Mouse (Mus musculus): ENCODE data around the gene Zfp780b. TPM values are rescaled to one million over a fixed set of nuclear protein-coding genes. Genes with fewer than 3 reads are reported as not detected.
"Not testable (repeated sequence)": the region's sequence is repeated elsewhere in the genome, so short reads cannot be mapped to it uniquely, and the experiment has no call there.

The Zfp780b gene
- polyA plus RNA-seq, 1 experiment from 2014 or later, result 27.5 TPM

DNA sequence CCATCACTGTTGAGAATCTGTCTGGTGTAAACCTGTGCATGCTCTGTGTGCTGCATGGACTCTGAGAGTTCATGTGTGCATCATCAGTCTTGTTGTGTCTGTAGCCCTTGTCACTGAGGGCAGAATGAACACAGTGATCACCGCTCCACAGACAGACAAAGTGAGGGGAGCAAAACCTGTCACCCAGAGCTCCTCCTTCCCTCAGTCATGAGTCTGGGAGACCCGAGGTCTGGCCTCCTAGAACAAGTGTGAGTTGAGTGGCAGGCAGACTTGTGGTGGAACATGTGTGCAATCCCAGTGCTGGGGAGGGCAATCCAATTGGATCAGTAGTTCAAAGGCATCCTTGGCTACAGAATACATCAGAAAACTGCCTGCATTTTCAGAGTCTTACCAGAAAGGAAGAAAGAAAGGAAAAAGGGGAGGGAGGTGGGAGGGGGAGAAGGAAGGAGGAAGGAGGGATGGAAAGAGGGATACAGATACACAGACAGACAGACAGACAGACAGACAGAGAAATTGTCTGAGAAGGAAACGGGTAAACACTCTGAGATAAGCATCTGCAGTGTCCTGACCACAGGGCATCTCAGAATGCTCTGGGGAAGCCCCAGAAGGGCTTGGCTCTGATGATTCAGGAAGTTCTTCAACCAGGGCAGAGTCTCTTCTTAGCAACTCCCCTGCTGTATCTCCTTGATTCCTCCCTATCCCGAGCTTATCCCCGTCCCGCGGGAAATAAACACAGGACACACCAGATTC lies 45.7 kb downstream of the Zfp780b start:
- peak; percentile 2 for DNase-seq
- H3K4me1 ChIP-seq (ENCODE audit: control insufficient read depth, insufficient read depth, low read length), result peaks cover 6% of the 10 kb centered on the region
- H3K36me3 ChIP-seq (ENCODE audit: control insufficient read depth, insufficient read depth, low read length), result no peaks in the 10 kb centered on the region
- no peak for ATAC-seq (ENCODE audit: low FRiP score, low TSS enrichment)
- no peak overlapping the region for H3K4me3 ChIP-seq (replicated peaks; ENCODE audit: low read depth, low read length)
- H3K9me3 ChIP-seq (ENCODE audit: control insufficient read depth, low read length), result no peaks in the 10 kb centered on the region
- WGBS, result 24% methylated on average over 7 of the region's 7 CpGs
- H3K4me2 ChIP-seq (ENCODE audit: low read length), result peak overlapping the region; percentile 40
- no peak overlapping the region for H3K27ac ChIP-seq (replicated peaks; ENCODE audit: low read depth, low read length)
- no peak overlapping the region for H3K9ac ChIP-seq (replicated peaks; ENCODE audit: low read length)
- H3K27me3 ChIP-seq (ENCODE audit: control insufficient read depth, insufficient read depth, low read length), result no peaks in the 10 kb centered on the region

DNA sequence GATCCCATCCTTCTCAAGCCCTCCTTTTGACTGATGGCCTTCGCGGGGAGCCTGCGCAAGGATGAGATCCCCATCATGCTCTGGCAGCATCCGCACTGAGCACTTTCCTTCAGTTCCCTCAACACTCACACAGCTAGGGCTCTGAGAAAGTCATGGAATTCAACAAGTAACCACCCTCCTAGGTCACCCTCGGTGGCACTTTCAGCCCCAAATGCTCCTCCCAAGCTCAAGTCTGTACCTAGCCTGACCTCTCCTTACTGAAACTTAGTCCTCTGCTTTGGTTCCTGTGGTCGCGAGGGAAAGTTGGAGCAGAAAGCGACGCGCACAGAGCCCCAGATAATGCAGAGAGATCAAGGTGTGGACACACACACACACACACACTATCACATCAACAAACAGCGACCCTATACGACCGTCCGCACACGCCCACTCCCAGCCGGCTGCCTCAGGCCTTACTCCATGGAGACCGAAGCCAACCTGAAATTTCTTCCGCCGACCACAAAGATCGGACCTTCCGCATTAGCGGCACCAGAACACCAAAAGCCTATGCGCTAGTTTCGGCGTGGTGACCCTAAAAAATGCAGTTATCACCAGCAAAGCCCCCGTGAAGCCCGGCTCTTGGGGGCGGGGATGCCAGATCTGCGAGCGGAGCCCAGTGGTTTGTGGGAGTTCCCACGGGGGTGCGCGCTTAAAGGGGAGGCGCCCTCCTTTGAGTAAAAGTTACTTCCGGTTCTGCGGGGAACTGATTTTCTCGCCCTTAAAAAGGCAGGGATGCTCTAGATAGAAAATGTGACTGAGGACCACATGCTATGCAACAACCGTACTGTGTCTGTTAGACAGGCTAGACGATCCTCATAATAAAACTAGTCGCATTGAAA lies 49.9 kb downstream of the Zfp780b start, which contains the start of gene Zfp974:
Gene Zfp974, minus strand, starts transcription at position 643 of the 878 bp plus-strand sequence.
- ATAC-seq (ENCODE audit: low FRiP score, low TSS enrichment) (peak; percentile 75), DNase-seq (peak; percentile 91)
- Histone ChIP-seq H3K9ac (replicated peaks; ENCODE audit: low read length) (peak within 1 kb of the TSS; percentile 79), H3K9me3 (ENCODE audit: control insufficient read depth, low read length) (no peaks in the 10 kb centered on the region), H3K27me3 (ENCODE audit: control insufficient read depth, insufficient read depth, low read length) (no peaks in the 10 kb centered on the region), H3K36me3 (ENCODE audit: control insufficient read depth, insufficient read depth, low read length) (peaks cover 11% of the 10 kb centered on the region; the same call in 1 of the 2 replicates), H3K4me1 (ENCODE audit: control insufficient read depth, insufficient read depth, low read length) (peaks cover 6% of the 10 kb centered on the region), H3K4me3 (replicated peaks; ENCODE audit: low read depth, low read length) (peak within 1 kb of the TSS; percentile 66), H3K4me2 (ENCODE audit: low read length) (peak within 1 kb of the TSS; percentile 85), H3K27ac (replicated peaks; ENCODE audit: low read depth, low read length) (0 out of 2 replicates have a peak within 1 kb of the TSS, but pooled peaks have one; percentile 42)
- 5% methylated on average over 40 of the region's 40 CpGs for WGBS

DNA sequence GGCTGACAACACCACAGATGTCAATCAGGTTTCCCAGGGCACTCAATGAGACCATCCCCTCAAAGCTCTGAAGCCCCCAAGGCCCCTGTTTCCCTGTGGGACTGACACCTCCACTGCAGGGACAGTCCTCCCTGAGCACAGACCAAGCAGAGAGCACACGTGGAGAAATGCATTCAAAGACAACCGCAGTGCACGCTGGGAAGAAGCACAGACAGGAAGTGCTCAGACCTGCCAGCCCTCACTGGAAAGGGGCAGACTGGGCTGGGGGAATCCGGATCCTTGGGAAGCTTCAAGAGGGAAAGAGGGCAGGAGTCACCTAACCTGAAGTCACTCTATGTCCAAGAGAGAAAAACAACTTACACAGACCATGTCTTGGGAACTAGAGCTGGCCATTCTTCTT lies 51.9 kb downstream of the Zfp780b start:
- not testable (repeated sequence) for H3K9me3 ChIP-seq (ENCODE audit: control insufficient read depth, low read length); H3K27ac ChIP-seq (replicated peaks; ENCODE audit: low read depth, low read length); DNase-seq; H3K4me2 ChIP-seq (ENCODE audit: low read length); H3K27me3 ChIP-seq (ENCODE audit: control insufficient read depth, insufficient read depth, low read length); H3K4me3 ChIP-seq (replicated peaks; ENCODE audit: low read depth, low read length); H3K9ac ChIP-seq (replicated peaks; ENCODE audit: low read length); ATAC-seq (ENCODE audit: low FRiP score, low TSS enrichment); H3K4me1 ChIP-seq (ENCODE audit: control insufficient read depth, insufficient read depth, low read length)
- 49% methylated on average over 4 of the region's 4 CpGs for WGBS
- peaks cover 21% of the 10 kb centered on the region for H3K36me3 ChIP-seq (ENCODE audit: control insufficient read depth, insufficient read depth, low read length)

DNA sequence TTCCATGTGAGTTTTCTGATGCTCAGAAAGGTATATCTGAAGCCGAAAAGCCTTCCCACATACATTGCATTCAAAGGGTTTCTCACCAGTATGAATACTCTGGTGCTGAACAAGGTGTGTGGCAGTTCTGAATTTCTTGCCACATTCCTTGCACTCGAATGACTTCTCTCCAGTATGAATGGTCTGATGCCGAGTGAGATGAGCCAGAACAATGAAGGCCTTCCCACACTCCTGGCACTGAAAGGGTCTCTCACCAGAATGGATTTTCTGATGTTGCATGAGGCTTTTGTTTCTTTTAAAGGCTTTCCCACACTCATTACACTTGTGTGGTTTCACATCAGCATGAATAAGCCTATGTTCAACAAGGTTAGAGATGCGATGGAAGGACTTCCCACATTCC lies 68.0 kb downstream of the Zfp780b start:
- not testable (repeated sequence) for H3K27ac ChIP-seq (replicated peaks; ENCODE audit: low read depth, low read length); H3K4me1 ChIP-seq (ENCODE audit: control insufficient read depth, insufficient read depth, low read length); H3K27me3 ChIP-seq (ENCODE audit: control insufficient read depth, insufficient read depth, low read length); H3K4me3 ChIP-seq (replicated peaks; ENCODE audit: low read depth, low read length); DNase-seq; H3K9ac ChIP-seq (replicated peaks; ENCODE audit: low read length); H3K4me2 ChIP-seq (ENCODE audit: low read length); ATAC-seq (ENCODE audit: low FRiP score, low TSS enrichment)
- Histone ChIP-seq H3K36me3 (ENCODE audit: control insufficient read depth, insufficient read depth, low read length) (peaks cover 35% of the 10 kb centered on the region), H3K9me3 (ENCODE audit: control insufficient read depth, low read length) (peaks cover 12% of the 10 kb centered on the region)
- WGBS, result 74% methylated on average over 3 of the region's 4 CpGs

Other genes with a start within 250 kb of the Zfp780b start
- 89.9 and 125 TPM in 2 replicates for gene Zfp60, start 247.8 kb downstream of the Zfp780b start, polyA plus RNA-seq (2014; fragmentation: Nextera tagmentation; extraction: Ambion mirVana)
- gene Zfp626, start 172.0 kb downstream of the Zfp780b start, polyA plus RNA-seq (2014; fragmentation: Nextera tagmentation; extraction: Ambion mirVana), result 2.4 and 2.6 TPM in 2 replicates
- gene Zfp59, start 140.6 kb downstream of the Zfp780b start, polyA plus RNA-seq (2014; fragmentation: Nextera tagmentation; extraction: Ambion mirVana), result 9.9 and 15.2 TPM in 2 replicates
- gene Zfp607a, start 121.6 kb downstream of the Zfp780b start, polyA plus RNA-seq (2014; fragmentation: Nextera tagmentation; extraction: Ambion mirVana), result 0.98 and 1.3 TPM in 2 replicates
- gene Zfp974, start 49.7 kb downstream of the Zfp780b start, polyA plus RNA-seq (2014; fragmentation: Nextera tagmentation; extraction: Ambion mirVana), result 12.6 and 17.8 TPM in 2 replicates
- 5.9 and 8.7 TPM in 2 replicates for gene Zfp850, start 34.9 kb upstream of the Zfp780b start, polyA plus RNA-seq (2014; fragmentation: Nextera tagmentation; extraction: Ambion mirVana)
- 275 and 305 TPM in 2 replicates for gene Psmc4, start 70.9 kb upstream of the Zfp780b start, polyA plus RNA-seq (2014; fragmentation: Nextera tagmentation; extraction: Ambion mirVana)
- gene Fcgbp, start 92.1 kb upstream of the Zfp780b start, polyA plus RNA-seq (2014; fragmentation: Nextera tagmentation; extraction: Ambion mirVana), result 0.08 and 0.25 TPM in 2 replicates
- 0.04 TPM in 2 replicates for gene 9530053A07Rik, start 150.3 kb upstream of the Zfp780b start, polyA plus RNA-seq (2014; fragmentation: Nextera tagmentation; extraction: Ambion mirVana)
- gene Fbl, start 190.5 kb upstream of the Zfp780b start, polyA plus RNA-seq (2014; fragmentation: Nextera tagmentation; extraction: Ambion mirVana), result 26.2 and 36.4 TPM in 2 replicates
- gene Dyrk1b, start 200.3 kb upstream of the Zfp780b start, polyA plus RNA-seq (2014; fragmentation: Nextera tagmentation; extraction: Ambion mirVana), result 13.7 and 17.3 TPM in 2 replicates

Measured in midbrain, embryonic 14.5 days (tissue).